Mouse (Mus musculus) hindbrain, embryonic 14.5 days (tissue): ENCODE data around the gene Crybg3. TPM values are rescaled to one million over a fixed set of nuclear protein-coding genes. Genes with fewer than 3 reads are reported as not detected.
A peak's percentile ranks its signal among the peaks of the same experiment; 100 is the strongest.

Experiments used
- ATAC-seq: fragments of 200-750 bp; cut with Nextera tagmentation; 2 replicates; pipeline ENCODE4 v1.8.0; 2017; ENCODE audit warnings: moderate number of reproducible peaks, mild to moderate bottlenecking, moderate TSS enrichment, moderate library complexity; ENCODE audit not compliant: low FRiP score
- DNase-seq: peaks from one replicate; pipeline ENCODE4 v3.0.0-alpha.2; 2015; ENCODE audit warnings: low spot score
- H3K27ac ChIP-seq: fragments of 300-500 bp; sonication (generic); 2 replicates; pipeline ENCODE4 v1.5.1; 2014; ENCODE audit warnings: mild to moderate bottlenecking, moderate library complexity
- H3K27me3 ChIP-seq: fragments of 300-500 bp; sonication (generic); 2 replicates; pipeline ENCODE4 v1.6.1; 2014; ENCODE audit warnings: mild to moderate bottlenecking, low read length, mixed read lengths; ENCODE audit not compliant: control insufficient read depth, insufficient read depth
- H3K36me3 ChIP-seq: fragments of 300-500 bp; sonication (generic); replicated peaks from 2 replicates; pipeline ENCODE4 v1.6.1; 2014; ENCODE audit not compliant: control insufficient read depth, insufficient read depth
- H3K4me1 ChIP-seq: fragments of 300-500 bp; sonication (generic); replicated peaks from 2 replicates; pipeline ENCODE4 v1.6.1; 2014; ENCODE audit warnings: antibody characterized with exemption, low read length, mixed read lengths; ENCODE audit not compliant: control insufficient read depth, insufficient read depth
- H3K4me2 ChIP-seq: fragments of 300-500 bp; sonication (generic); replicated peaks from 2 replicates; pipeline ENCODE4 v1.6.1; 2014; ENCODE audit warnings: mild to moderate bottlenecking, moderate library complexity
- H3K4me3 ChIP-seq: fragments of 300-500 bp; sonication (generic); replicated peaks from 2 replicates; pipeline ENCODE4 v1.5.1; 2014; ENCODE audit warnings: mild to moderate bottlenecking, low read length
- H3K9ac ChIP-seq: fragments of 300-500 bp; sonication (generic); 2 replicates; pipeline ENCODE4 v1.6.1; 2014
- H3K9me3 ChIP-seq: fragments of 300-500 bp; sonication (generic); 2 replicates; pipeline ENCODE4 v1.6.1; 2016; ENCODE audit warnings: low read length; ENCODE audit not compliant: control insufficient read depth
- WGBS: fragments of 180-500 bp; shearing (Covaris S2); extraction: QIAGEN DNeasy Blood & Tissue Kit; methylation state at CpG from one replicate; pipeline ENCODE4 v1.1.7; 2014; 5-methylcytosine and 5-hydroxymethylcytosine counted together
- polyA plus RNA-seq: library from polyadenylated mRNA; unstranded; fragments of >200 nt; fragmentation: Nextera tagmentation; extraction: Ambion mirVana; gene quantifications from 2 replicates; pipeline ENCODE4 v1.2.1, GENCODE M21; 2014

Gene Crybg3
- polyA plus RNA-seq, 1 experiment from 2014 or later = 3.6 TPM

GRCm38 (mm10) chr16:59565631-59566030, 35.1 kb downstream of the Crybg3 start:
- Histone ChIP-seq H3K4me3 (no peak overlapping the region), H3K27me3 (no peaks in the 10 kb centered on the region), H3K27ac (no peak overlapping the region), H3K9me3 (no peaks in the 10 kb centered on the region), H3K4me2 (no peak overlapping the region), H3K9ac (no peak overlapping the region), H3K4me1 (no peaks in the 10 kb centered on the region), H3K36me3 (no peaks in the 10 kb centered on the region)
- no peak for ATAC-seq
- no peak for DNase-seq
- 48% methylated on average over 2 of the region's 2 CpGs for WGBS

- Histone ChIP-seq H3K36me3 (no peaks in the 10 kb centered on the region), H3K9me3 (no peaks in the 10 kb centered on the region), H3K4me3 (no peak overlapping the region), H3K9ac (no peak overlapping the region), H3K4me2 (no peak overlapping the region), H3K27me3 (no peaks in the 10 kb centered on the region), H3K4me1 (no peaks in the 10 kb centered on the region), H3K27ac (no peak overlapping the region)
- DNase-seq (no peak), ATAC-seq (no peak)
- 85% methylated on average over 5 of the region's 5 CpGs for WGBS
Observed at GRCm38 (mm10) chr16:59564025-59564424, 36.8 kb downstream of the Crybg3 start.

GRCm38 (mm10) chr16:59559300-59560200, 41.2 kb downstream of the Crybg3 start:
- no peak for DNase-seq
- Histone ChIP-seq H3K4me2 (no peak overlapping the region), H3K4me1 (no peaks in the 10 kb centered on the region), H3K27me3 (no peaks in the 10 kb centered on the region), H3K36me3 (no peaks in the 10 kb centered on the region), H3K9ac (no peak overlapping the region), H3K9me3 (no peaks in the 10 kb centered on the region), H3K4me3 (no peak overlapping the region), H3K27ac (no peak overlapping the region)
- ATAC-seq = no peak
- WGBS = 70% methylated on average over 22 of the region's 22 CpGs

- Histone ChIP-seq H3K9me3 (no peaks in the 10 kb centered on the region), H3K4me1 (no peaks in the 10 kb centered on the region), H3K27ac (no peak overlapping the region), H3K9ac (no peak overlapping the region), H3K4me2 (no peak overlapping the region), H3K27me3 (no peaks in the 10 kb centered on the region), H3K36me3 (no peaks in the 10 kb centered on the region), H3K4me3 (no peak overlapping the region)
- ATAC-seq (no peak), DNase-seq (no peak)
- WGBS = 97% methylated on average over 10 of the region's 10 CpGs
Observed at GRCm38 (mm10) chr16:59558916-59559299, 41.9 kb downstream of the Crybg3 start.

GRCm38 (mm10) chr16:59553490-59554161, 47.2 kb downstream of the Crybg3 start:
- H3K9me3 ChIP-seq = no peaks in the 10 kb centered on the region
- WGBS = 85% methylated on average over 12 of the region's 12 CpGs
- H3K27me3 ChIP-seq = no peaks in the 10 kb centered on the region
- DNase-seq (no peak), ATAC-seq (no peak)
- no peak overlapping the region for H3K27ac ChIP-seq
- H3K4me2 ChIP-seq = no peak overlapping the region
- no peaks in the 10 kb centered on the region for H3K36me3 ChIP-seq
- no peak overlapping the region for H3K4me3 ChIP-seq
- peaks cover 2% of the 10 kb centered on the region; the same call in 1 of the 2 replicates for H3K4me1 ChIP-seq
- H3K9ac ChIP-seq = no peak overlapping the region

- no peaks in the 10 kb centered on the region for H3K9me3 ChIP-seq
- peaks cover 17% of the 10 kb centered on the region for H3K4me1 ChIP-seq
- H3K27me3 ChIP-seq = no peaks in the 10 kb centered on the region
Observed at GRCm38 (mm10) chr16:59551507-59551906, 49.3 kb downstream of the Crybg3 start.

GRCm38 (mm10) chr16:59549631-59550030, 51.1 kb downstream of the Crybg3 start:
- H3K36me3 ChIP-seq = no peaks in the 10 kb centered on the region
- no peak overlapping the region for H3K4me3 ChIP-seq
- ATAC-seq (peak; percentile 81), DNase-seq (no peak)
- WGBS = 91% methylated on average over 15 of the region's 15 CpGs
- H3K27ac ChIP-seq = no peak overlapping the region
- no peaks in the 10 kb centered on the region for H3K27me3 ChIP-seq
- H3K9me3 ChIP-seq = no peaks in the 10 kb centered on the region
- H3K4me2 ChIP-seq = no peak overlapping the region
- H3K4me1 ChIP-seq = peaks cover 17% of the 10 kb centered on the region
- no peak overlapping the region for H3K9ac ChIP-seq

More at GRCm38 (mm10) chr16:59551507-59551906, 49.3 kb downstream of the Crybg3 start:
- DNase-seq = no peak
- Histone ChIP-seq H3K4me2 (no peak overlapping the region), H3K36me3 (no peaks in the 10 kb centered on the region), H3K4me3 (no peak overlapping the region), H3K27ac (no peak overlapping the region), H3K9ac (no peak overlapping the region)
- ATAC-seq = no peak
- WGBS = 85% methylated on average over 5 of the region's 5 CpGs

GRCm38 (mm10) chr16:59548582-59548947, 52.2 kb downstream of the Crybg3 start:
- 87% methylated on average over 4 of the region's 4 CpGs for WGBS
- Histone ChIP-seq H3K27ac (0 out of 2 replicates have a peak overlapping the region, but pooled peaks have one; percentile 66), H3K4me1 (peaks cover 17% of the 10 kb centered on the region), H3K4me3 (no peak overlapping the region), H3K9ac (no peak overlapping the region), H3K36me3 (no peaks in the 10 kb centered on the region), H3K9me3 (no peaks in the 10 kb centered on the region), H3K27me3 (no peaks in the 10 kb centered on the region), H3K4me2 (no peak overlapping the region)
- DNase-seq = no peak
- ATAC-seq = no peak; the same call in 1 of the 2 replicates

- no peaks in the 10 kb centered on the region for H3K9me3 ChIP-seq
- H3K36me3 ChIP-seq = no peaks in the 10 kb centered on the region
- H3K4me1 ChIP-seq = peaks cover 17% of the 10 kb centered on the region
- H3K9ac ChIP-seq = no peak overlapping the region
- no peaks in the 10 kb centered on the region for H3K27me3 ChIP-seq
- 69% methylated on average over 14 of the region's 14 CpGs for WGBS
- DNase-seq = peak; percentile 74
- no peak overlapping the region for H3K4me3 ChIP-seq
- peak; percentile 22; the same call in 1 of the 2 replicates for ATAC-seq
- no peak overlapping the region for H3K4me2 ChIP-seq
- H3K27ac ChIP-seq = peak overlapping the region; percentile 66
Observed at GRCm38 (mm10) chr16:59547887-59548581, 52.7 kb downstream of the Crybg3 start.
